Mouse (Mus musculus): ENCODE measurements around the gene Cep112.

Gene Cep112

DNA sequence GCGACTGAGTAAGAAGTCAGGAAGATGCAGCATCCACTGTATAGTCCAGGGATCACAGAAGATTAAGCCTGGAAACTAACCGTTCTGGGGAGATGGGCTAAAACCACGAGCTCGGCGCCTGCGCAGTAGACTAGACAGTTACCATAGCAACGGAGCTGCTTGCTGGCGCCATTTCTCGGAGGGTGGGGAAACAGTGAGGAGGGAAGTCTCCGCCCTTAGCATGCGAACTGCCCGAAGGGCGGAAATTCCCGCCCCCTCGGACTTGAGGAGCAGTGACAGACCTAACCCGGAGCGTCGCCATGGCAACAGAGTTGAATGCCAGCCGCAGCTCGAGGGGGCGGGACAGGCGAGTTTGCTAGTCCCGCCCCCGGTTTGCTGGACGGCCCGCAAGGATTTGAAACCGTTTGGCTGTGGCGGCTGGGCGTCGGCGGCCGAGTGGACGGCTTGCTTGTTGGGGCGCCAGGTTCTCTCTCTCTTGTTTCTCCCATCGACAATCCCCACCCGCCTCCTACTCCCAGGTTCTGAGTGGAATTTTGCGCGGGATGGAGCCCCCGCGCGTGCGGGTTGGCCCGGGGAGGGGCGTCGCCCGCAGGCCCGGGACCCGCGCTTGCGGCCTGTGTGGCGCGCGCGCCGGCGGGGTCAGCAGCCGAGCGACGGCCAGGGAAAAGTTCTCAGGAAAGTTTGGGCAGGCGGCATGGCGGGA lies at the start of gene Cep112:
Gene Cep112 (plus strand): TSS at position 304 of the 703 bp plus-strand sequence.
- DNase-seq = peak; percentile 92

DNA sequence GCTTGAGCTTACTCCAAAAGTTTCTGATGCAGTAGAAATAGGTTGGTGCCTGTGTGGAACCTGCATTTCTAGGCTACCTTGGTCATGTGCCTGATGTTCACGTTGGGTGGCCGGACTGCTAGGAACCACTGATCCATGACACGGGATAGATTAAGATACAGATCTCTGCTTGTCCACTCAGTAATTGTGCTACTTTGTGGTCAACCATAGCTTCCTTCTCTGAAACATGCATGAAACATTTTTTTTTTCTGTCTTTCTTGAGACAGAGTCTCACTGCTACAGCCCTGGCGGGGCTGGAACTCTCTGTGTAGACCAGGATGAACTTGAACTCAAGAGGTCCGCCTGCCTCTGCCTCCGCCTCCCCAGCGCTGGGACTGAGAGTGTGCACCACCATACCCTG lies 48.2 kb upstream of the Cep112 start:
- no peak for DNase-seq

DNA sequence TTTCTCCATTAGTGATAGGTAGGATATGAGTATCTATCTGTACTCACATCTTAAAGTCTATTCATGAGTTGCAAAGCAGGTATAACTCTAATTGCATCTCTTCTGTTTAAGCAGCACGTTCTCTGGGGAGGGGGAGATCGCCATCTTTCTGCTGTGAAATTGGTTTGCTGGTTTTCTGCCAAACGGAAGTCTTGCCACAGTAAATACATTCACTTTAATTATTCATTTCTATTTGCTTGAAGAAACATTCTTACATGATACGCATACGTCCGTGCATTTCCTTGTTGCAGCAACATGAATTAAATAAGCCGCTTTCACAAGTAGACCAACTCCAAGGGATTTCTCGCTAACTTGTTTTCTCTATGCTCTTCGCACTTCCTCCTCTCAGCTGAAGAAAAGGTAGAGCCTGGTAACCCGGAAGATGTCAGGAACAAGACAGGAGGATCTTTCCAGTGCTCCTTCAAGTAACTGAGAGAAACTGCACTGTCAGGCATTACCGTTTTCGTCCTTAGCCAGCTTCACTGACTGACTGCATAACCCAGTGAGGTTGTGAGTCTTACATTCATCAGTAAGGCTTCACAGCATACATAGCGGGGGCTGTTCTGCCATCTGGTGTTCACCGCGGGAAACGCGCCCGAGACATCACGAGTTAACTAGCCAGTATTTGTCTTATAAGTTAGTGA lies 47.2 kb upstream of the Cep112 start:
- peak; percentile 87 for DNase-seq

DNA sequence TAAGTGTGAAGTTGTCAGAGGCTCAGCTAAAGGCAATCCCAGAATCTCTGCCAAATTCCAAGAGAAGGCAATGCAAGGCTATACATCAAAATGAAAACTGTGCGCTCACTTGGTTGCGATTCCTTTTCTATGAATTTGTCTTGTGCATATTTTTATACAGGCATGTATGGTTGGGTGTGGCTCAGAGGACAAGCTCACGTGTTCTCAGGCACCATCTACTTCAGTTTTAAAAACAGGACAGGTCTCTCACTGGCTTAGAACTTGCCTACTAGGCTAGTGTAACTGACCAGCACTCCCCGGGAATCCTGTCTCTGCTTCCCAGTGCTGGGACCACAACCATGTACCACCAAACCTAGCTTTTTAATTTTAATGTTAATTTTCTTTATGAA lies 46.6 kb upstream of the Cep112 start:
- DNase-seq = no peak

DNA sequence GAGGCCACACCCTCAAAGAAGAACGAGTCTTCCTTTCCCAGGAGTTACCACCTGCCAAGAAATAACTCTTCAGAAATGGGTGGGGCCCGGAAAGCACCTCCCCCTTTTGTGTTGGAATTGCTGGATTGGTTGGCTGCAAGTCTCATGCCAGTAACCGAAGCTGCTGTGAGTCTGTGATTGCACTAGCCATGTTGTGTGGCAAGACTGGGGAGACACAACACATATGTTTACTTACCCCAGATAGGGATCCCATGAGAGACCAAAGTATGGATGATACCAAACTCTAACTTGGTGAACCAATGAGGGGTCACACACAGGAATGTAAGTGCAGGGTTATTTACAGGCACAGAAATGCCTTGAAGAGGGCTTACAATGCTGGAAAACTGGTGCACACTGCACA lies 42.3 kb upstream of the Cep112 start:
- no peak for DNase-seq

DNA sequence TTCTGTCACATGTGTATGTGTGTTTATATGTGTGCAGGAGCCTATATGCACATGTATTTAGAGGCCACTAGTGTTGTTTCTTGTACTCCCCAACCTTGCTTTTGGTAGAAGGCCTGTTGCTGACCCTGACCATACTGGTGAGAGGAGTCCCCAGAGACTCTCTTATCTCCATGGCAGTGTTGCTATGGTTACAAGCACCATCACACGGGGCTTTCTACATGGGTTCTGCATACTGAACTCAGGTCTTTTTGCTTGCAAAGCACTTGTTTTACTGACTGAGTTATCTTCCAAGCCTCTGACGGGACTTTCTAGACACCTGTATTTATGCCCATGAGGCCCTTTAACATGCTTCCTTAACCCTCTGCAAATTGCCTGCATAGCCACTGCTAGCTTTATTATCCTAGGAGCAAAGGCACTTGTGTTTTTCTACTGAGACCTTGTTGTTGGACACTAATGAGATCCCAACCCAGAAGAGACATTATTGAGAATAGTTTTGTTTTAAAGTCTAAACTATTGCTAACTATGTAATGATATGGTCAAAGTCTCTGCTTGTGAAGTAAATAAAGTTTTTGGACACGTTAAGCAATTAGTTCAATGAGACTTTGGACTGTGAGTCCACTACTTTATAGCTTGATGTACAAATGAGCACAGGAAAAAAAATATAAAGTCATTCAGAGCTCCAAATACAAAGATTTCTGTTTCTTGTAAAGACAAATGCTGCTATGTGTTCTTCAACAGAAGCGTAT lies 39.9 kb upstream of the Cep112 start:
- DNase-seq = no peak

DNA sequence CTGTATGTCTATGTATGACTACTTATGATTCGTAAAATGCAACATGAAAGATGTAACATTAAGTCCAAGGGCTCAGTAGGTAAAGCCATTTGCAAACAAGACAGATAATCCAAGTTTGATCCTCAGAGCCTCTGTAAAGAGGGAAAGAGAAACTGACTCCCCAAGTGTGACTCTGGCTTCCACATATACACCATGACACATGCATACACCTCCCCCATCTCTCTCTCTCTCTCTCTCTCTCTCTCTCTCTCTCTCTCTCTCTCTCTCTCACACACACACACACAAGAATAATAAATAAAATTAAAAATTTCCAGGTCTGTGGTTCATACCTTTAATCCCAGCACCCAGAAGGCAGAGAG lies 39.3 kb upstream of the Cep112 start:
- no peak for DNase-seq

DNA sequence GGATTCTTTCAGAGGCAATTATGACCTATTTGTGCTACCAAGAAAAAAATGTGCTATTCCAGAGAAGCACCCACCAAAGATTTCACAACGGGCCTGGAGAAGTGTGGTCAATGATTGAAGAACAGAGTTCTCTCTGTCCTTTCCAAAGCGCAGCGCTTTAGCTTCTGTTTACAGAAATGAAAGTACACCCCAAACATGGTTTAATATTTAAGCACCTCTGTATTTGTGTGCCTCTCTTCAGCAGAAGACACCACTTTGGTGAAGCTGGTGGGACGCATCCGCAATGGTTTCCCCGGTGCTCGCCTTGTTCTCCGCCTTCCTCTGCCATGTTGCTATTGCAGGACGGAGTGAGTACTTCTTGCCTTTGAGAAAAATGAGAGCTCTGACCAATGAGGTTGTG lies 29.9 kb upstream of the Cep112 start:
- no peak for DNase-seq

DNA sequence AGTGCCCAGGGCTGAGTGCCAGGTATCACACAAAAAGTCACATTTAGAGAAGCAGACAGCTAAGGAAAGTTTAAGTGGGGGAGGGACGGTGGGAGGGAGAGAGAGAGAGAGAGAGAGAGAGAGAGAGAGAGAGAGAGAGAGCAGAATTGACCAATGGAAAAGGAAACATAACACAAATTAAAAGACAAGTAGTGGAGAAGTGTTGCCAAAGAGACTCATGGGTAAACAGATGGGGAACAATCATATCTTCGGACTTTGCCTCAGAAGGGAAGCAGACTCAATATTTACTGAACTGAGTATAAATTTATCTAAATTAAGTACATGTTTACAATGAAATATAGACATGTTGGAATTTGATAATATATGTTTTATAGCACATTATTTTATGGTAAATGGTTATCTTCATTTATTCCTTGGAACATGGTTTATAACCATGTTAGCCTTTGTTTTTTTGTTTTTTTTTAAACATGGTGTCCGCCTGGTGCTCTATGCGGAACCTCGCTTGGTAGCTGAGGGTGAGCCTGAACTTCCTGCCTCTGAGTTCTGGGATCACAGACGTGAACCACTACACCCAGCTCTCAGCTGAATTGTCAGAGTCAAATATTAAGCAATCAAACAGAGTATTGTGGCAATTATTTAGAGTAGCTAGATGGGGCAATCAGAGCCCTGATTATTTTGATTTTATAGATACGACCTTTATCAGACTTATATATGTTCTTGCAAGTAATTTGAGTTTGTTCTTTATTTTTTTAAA lies 28.7 kb upstream of the Cep112 start:
- no peak for DNase-seq

DNA sequence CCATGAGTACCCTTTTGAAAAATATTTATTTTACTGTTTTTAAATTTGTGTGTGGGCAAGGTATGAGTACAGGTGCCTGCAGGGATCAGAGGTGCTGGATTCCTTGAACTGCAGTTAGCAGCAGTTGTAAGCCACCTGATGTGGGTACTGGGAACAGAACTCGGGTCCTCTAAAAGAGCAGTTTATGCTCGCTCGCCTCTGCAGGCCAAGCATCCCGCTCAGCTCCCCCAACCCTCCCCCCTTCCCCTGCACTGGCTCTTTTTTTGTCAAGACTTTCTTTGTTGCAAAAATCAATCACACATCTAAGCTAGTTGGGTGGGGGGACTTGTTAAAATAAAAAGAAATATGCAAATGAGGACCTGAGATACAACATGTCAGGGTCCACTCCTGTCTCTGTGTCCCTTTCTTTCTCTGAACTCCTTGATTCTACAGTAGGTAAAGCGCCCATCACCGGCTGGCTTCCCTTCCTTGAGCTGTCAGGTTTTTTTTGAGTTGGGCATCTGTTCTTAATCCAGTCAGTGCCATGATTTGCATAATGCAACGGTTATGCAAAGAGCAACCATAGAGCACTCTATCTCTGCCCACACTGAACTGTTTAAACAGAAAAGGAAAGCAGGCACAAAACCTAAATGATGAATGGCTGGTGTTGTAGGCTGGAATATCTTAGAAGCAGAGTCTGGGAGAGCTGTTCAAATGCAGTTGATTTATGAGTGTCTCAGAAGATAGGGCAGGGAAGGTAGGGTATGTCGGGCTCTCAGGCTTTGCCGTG lies 14.9 kb upstream of the Cep112 start:
- no peak for DNase-seq

DNA sequence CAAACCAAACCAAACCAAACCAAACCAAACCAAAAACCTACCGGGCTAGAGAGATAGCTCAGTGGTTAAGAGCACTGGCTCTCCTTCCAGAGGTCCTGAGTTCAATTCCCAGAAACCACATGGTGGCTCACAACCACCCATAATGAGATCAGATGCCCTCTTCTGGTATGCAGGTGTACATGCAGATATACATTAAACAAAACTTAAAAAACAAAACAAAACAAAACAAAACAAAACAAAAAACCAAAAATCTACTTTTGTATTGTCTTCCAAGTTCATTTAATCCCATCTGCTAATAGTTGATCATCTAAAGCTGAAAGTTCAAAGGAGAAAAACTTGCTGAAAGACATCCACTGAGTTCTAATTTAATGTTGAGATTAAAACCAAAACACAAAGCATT lies 8.6 kb upstream of the Cep112 start:
- no peak for DNase-seq

DNA sequence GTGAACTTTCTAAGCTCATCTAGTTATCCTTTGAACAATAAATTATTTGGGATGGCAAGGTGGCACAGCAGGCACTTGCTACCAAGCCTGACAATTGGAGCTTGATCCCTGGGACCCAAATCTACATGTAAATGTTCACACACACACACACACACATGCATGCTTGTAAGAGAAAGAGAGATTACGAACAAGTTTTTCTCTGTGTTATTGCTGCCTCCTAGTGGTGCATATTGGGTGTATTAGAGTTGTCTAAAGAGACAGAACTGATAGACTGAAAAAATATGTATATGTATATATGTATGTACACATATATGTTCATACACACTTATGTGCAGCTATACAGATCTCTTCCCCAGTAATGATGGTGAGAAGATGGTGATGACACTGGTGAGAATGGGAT lies 6.5 kb upstream of the Cep112 start:
- no peak for DNase-seq

DNA sequence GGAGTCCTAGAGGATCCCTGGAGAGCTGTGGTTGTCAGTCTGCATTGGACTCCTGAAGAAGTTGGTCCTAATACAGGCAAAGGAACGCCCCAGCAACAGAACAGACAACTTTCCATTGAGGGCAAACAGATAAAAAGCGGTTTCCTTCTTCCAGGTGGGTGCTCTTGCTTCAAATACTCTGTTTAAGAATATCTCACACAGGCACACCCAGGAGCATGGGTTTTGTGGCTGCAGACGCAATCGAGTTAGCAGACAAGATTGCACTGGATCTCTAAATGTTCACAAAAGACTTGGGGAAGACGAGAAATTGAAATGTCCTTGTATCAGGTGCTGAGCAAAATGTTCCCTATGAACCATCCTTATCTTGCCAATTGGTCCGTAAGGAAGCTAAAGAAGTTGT lies 5.8 kb upstream of the Cep112 start:
- no peak for DNase-seq

DNA sequence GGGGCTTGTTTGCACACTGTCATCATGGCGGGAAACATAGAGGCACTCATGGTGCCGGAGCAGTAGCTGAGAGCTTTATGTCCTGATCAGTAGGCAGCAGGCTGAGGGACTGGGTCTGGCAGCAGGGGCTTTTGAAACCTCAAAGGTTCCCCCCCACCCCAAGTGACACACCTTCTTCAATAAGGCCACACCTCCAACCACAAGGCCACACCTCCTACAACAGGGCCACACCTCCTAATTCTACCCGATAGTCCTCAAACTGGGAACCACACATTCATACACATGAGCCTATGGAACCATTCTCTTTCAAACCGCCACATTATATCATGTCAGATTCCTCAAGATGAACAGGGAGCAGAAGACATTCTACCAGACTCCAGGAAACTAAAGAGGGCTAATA lies 4.2 kb upstream of the Cep112 start:
- DNase-seq = no peak

DNA sequence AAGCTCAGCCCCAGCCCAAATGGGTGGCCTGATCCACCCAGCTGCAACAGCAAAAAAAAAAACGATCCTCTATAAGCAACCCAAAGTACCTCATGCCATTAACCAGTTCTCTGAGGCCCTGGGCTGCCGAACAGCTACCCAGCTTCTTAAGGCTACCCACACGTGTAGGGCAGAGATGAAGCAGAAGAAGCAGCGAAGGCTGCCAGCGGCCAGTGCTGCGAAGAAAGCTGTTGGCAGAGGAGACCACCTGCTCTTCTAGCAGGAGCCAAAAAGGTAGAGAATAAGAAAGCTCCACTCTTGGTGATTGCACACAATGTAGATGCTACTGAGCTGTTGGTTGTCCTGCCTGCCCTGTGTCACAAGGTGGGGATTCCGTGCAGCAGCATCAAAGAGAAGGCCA lies 1.8 kb upstream of the Cep112 start:
- DNase-seq = no peak

DNA sequence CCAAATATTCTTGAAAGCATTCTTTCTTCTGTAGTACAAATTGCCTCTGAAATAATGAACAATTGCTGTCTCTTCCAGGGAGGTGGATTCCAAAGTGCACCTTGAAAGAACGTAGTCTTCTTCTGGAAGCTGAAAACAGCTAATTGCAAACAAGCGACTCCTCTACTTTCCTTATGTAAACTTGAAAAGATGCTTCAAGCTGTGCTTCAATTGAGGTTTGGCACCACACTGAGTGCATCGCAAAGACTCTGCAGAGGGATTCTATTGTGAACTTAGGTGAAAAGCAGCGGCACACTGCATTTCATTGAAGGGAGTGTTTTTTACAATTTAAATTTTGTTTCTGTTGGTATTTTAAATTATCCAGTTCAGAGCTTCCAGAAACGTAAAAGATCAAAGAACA lies 881 bp upstream of the Cep112 start:
- DNase-seq = no peak

DNA sequence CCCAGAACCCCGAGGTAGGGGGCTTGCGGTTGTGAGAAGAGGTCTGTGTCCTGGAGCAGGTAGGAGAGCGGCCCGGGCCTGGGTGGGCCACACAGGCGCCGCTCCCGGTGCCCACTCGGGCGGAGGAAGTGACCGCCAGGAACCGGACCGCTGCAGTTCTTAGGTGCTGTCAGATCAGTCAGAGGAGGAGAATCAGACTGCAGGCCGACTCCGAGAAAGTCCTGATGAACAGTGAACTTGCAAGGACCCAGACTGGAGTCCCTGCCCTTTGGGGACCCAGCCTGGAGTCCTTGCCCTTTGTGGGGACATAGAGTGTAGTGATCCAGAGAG lies 565 bp downstream of the Cep112 start:
- no peak for DNase-seq

DNA sequence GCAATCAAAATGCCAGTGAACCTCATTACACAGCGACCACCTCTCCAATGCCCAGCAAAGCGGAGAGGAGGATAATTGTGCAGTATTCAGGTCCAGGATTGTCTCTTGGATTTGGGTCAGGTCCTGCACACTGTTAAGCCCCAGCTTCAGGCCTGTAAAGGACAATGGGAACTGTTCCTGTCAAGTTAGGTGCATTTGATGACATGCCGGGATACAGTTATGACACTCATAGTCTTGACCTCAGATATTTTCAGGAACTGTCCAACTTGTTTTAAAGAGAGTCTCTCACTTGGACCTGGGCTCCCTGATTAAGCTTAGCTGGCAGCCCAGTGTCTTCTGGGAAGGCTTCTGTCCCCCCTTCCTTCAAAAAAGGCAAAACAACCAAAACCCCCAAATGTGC lies 1.1 kb downstream of the Cep112 start:
- DNase-seq = no peak

DNA sequence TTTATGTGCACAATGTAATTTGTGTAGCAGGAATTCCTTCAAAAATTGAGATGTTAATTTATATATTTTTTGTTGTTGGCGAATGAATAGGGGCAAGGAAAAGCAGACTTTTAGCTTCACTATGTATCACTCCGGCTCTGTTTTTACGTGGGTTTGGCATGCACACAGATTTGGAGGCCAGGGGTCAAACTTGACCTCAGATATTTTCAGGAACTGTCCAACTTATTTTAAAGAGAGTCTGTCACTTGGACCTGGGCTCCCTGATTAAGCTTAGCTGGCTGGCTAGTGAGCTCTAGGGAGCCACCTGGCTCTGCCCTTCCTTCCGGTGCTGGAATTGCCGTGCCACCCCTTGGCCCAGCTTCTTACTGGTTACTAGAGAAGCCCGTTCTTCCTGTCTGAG lies 2.2 kb downstream of the Cep112 start:
- no peak for DNase-seq

DNA sequence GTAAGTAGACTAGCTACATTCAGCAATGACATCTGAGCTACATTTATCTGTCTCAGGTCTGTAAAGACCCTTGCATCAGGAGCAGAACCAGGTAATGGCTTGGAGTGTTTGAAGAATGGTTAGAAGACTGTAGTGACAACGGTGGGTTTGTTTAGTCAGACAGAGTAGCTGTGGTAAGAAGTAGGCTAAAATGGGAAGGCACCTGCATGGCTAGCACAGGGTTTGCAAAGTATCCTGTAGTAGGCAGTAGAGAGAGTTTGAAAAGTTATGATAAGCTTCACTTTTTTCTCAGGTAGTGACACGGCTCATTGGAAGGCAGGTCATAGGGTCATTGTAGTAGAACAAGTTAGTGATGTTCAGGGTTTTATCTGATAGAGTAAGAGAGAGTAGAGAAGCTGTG lies 4.1 kb downstream of the Cep112 start:
- DNase-seq = no peak

DNA sequence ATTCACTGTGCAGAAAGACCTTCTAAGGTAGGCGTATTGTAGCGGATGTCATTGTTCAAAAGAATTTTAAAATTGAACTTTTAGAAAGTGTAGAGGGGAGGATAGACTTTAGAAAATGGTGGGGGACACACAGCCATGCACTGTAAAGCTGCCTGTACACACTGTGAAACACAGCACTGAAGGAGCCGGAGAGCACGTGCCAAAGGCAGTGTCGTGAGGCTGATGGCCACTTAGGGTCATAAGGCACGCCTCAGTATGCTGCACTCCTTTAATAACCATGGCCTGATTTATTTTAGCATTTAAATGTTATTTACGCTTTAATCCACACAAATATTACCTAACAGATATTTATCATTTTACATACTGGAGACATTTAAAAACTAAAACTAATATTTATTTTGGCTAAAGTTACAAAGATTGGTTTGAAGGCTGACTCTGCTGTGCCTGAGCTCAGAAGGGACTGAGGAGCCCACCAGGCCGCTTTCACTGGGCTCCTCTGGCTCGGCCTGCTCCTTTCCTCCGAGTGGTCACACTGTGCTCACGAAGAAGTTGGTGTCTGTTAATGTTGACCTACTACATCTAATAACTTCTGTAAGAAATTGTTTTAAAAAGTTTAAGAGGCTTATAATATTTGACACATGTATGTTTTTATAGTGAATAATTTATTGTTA lies 19.0 kb downstream of the Cep112 start:
- DNase-seq = no peak

DNA sequence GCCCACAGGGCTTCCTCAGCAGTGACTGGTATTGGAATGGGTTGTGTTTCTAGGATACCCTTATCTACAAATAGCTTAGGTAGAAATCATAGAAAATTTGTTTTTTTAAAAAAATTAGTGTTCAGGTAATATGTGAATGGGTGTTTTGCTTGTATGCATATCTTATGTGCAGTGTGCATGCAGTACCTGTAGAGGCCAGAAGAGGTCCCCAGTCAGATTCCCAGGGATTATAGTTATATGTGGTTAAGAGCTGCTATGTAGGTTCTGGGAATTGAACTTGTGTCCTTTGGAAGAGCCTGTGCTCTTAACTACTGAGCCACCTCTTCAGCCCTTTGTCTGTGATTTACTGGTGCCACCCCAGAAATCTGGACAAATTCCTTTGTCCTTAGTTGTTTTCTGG lies 22.2 kb downstream of the Cep112 start:
- DNase-seq = peak; percentile 59

All from thymus, postnatal 4 days (tissue).